In genomic region chr17:35808073-35808472, GRCm38 (mm10) we compare ENCODE assay signal across 11 mouse cellular contexts. TPM values are rescaled to one million over a fixed set of nuclear protein-coding genes. Genes with fewer than 3 reads are reported as not detected.
DNase-seq lines count a peak whose midpoint lies in the region; ATAC-seq lines count a peak whose summit lies in the region.
"Had no signal": no experiment of that assay in that cellular context is flagged by ENCODE, and none has a peak within 500 bp of the region (broad histone marks: within the 10 kb centered on the region; RNA-seq: fewer than 3 reads in every experiment).

No protein-coding gene starts in this region.

- DNase-seq in limb, embryonic 10.5 days (ENCODE audit: low spot score), result no peak
- DNase-seq in gastrocnemius, adult 18-20 months (ENCODE audit: low spot score), result peak; percentile 71
- peak; percentile 50 for DNase-seq in kidney, postnatal 10 days
- peak; percentile 94 for DNase-seq in skeletal muscle tissue, adult 2 months (ENCODE audit: low read depth, low spot score)
- DNase-seq in left cerebral cortex, adult 18-20 months (ENCODE audit: low spot score in 2 of 2), result no peak
- no peak for DNase-seq in left cerebral cortex, postnatal 4 days
- DNase-seq: cerebellum, adult 9-10 months had no signal

- H3K27me3 ChIP-seq in limb, embryonic 13.5 days, result no peaks in the 10 kb centered on the region
- no peaks in the 10 kb centered on the region for H3K27me3 ChIP-seq in limb, embryonic 10.5 days (ENCODE audit: low read depth, poor library complexity, severe bottlenecking)
- H3K27me3 ChIP-seq in neural tube, embryonic 15.5 days (replicated peaks), result no peaks in the 10 kb centered on the region

- H3K4me3 ChIP-seq in limb, embryonic 13.5 days, result no peak overlapping the region
- H3K4me3 ChIP-seq in limb, embryonic 10.5 days, result no peak overlapping the region
- H3K4me3 ChIP-seq in neural tube, embryonic 15.5 days (replicated peaks), result no peak overlapping the region

- 59% methylated on average over 9 of the region's 9 CpGs for WGBS in limb, embryonic 13.5 days
- WGBS in limb, embryonic 10.5 days, result 87% methylated on average over 9 of the region's 9 CpGs
- WGBS in neural tube, embryonic 15.5 days, result 76% methylated on average over 9 of the region's 9 CpGs

- no peaks in the 10 kb centered on the region for H3K9me3 ChIP-seq in limb, embryonic 13.5 days
- H3K9me3 ChIP-seq in limb, embryonic 10.5 days (replicated peaks), result no peaks in the 10 kb centered on the region
- no peaks in the 10 kb centered on the region for H3K9me3 ChIP-seq in neural tube, embryonic 15.5 days (replicated peaks)
- H3K9me3 ChIP-seq: G1E had no signal

- H3K4me2 ChIP-seq in limb, embryonic 13.5 days (replicated peaks), result no peak overlapping the region
- H3K4me2 ChIP-seq in neural tube, embryonic 15.5 days, result no peak overlapping the region

- H3K9ac ChIP-seq in limb, embryonic 13.5 days, result no peak overlapping the region
- H3K9ac ChIP-seq in neural tube, embryonic 15.5 days (replicated peaks), result no peak overlapping the region
- H3K9ac ChIP-seq: liver, embryonic 14.5 days had no signal

- peak overlapping the region; percentile 29; the same call in 1 of the 2 replicates for H3K27ac ChIP-seq in limb, embryonic 13.5 days
- H3K27ac ChIP-seq in limb, embryonic 10.5 days, result no peak overlapping the region
- H3K27ac ChIP-seq in neural tube, embryonic 15.5 days (replicated peaks), result no peak overlapping the region
- H3K27ac ChIP-seq: liver, embryonic 14.5 days had no signal

- no peak; the same call in 1 of the 2 replicates for ATAC-seq in limb, embryonic 13.5 days (ENCODE audit: low FRiP score, low read depth)
- no peak for ATAC-seq in neural tube, embryonic 15.5 days (ENCODE audit: low FRiP score)

- H3K4me1 ChIP-seq in limb, embryonic 13.5 days, result peaks cover 12% of the 10 kb centered on the region
- H3K4me1 ChIP-seq in limb, embryonic 10.5 days, result no peaks in the 10 kb centered on the region
- H3K4me1 ChIP-seq in neural tube, embryonic 15.5 days, result no peaks in the 10 kb centered on the region

- intact Hi-C loops in left cerebral cortex, postnatal 4 days (cut with DNase I), result no loop called here

- H3K36me3 ChIP-seq in limb, embryonic 13.5 days, result no peaks in the 10 kb centered on the region
- H3K36me3 ChIP-seq in limb, embryonic 10.5 days, result no peaks in the 10 kb centered on the region
- H3K36me3 ChIP-seq in neural tube, embryonic 15.5 days, result no peaks in the 10 kb centered on the region
- H3K36me3 ChIP-seq: G1E had no signal

RNA-seq across cellular contexts. Expression of gene Ier3, which starts 13.4 kb away (rescaled TPM):
- polyA plus RNA-seq in limb, embryonic 13.5 days (2015; fragmentation: Nextera tagmentation; extraction: Ambion mirVana), result 13.7 and 14.7 TPM in 2 replicates
- polyA plus RNA-seq in limb, embryonic 10.5 days (2016; fragmentation: Nextera tagmentation; extraction: Ambion mirVana), result 4.5 and 5.5 TPM in 2 replicates
- total RNA-seq in gastrocnemius, adult 18-20 months (2021), result 1 to 10 TPM; 7.1 to 8.0 TPM
- total RNA-seq in left cerebral cortex, adult 18-20 months (2021), result 10 to 100 TPM; 16.0 to 21.3 TPM
- 1 to 10 TPM; 4.8 to 5.1 TPM for total RNA-seq in left cerebral cortex, postnatal 4 days (2021)
- polyA plus RNA-seq in neural tube, embryonic 15.5 days (2015; fragmentation: Nextera tagmentation; extraction: Ambion mirVana), result 14.9 and 15.5 TPM in 2 replicates

RNA-seq across cellular contexts. Expression of gene Flot1, which starts 15.0 kb away (rescaled TPM):
- 50.2 and 57.5 TPM in 2 replicates for polyA plus RNA-seq in limb, embryonic 13.5 days (2015; fragmentation: Nextera tagmentation; extraction: Ambion mirVana)
- polyA plus RNA-seq in limb, embryonic 10.5 days (2016; fragmentation: Nextera tagmentation; extraction: Ambion mirVana), result 43.0 and 49.7 TPM in 2 replicates
- total RNA-seq in gastrocnemius, adult 18-20 months (2021), result 10 to 100 TPM; 58.1 to 61.3 TPM
- 100 to 1,000 TPM; 127 to 158 TPM for total RNA-seq in left cerebral cortex, adult 18-20 months (2021)
- total RNA-seq in left cerebral cortex, postnatal 4 days (2021), result 100 to 1,000 TPM; 113 TPM
- 131 and 141 TPM in 2 replicates for polyA plus RNA-seq in neural tube, embryonic 15.5 days (2015; fragmentation: Nextera tagmentation; extraction: Ambion mirVana)

RNA-seq across cellular contexts. Expression of gene Tubb5, which starts 30.0 kb away (rescaled TPM):
- polyA plus RNA-seq in limb, embryonic 13.5 days (2015; fragmentation: Nextera tagmentation; extraction: Ambion mirVana), result 1,168 and 1,170 TPM in 2 replicates
- 1,509 and 1,575 TPM in 2 replicates for polyA plus RNA-seq in limb, embryonic 10.5 days (2016; fragmentation: Nextera tagmentation; extraction: Ambion mirVana)
- total RNA-seq in gastrocnemius, adult 18-20 months (2021), result 10 to 100 TPM; 25.7 to 34.7 TPM
- total RNA-seq in left cerebral cortex, adult 18-20 months (2021), result 100 to 1,000 TPM; 442 to 465 TPM
- total RNA-seq in left cerebral cortex, postnatal 4 days (2021), result 1,000 to 10,000 TPM; 2,525 to 2,580 TPM
- 1,339 and 1,471 TPM in 2 replicates for polyA plus RNA-seq in neural tube, embryonic 15.5 days (2015; fragmentation: Nextera tagmentation; extraction: Ambion mirVana)

RNA-seq across cellular contexts. Expression of gene Mdc1, which starts 33.2 kb away (rescaled TPM):
- 13.5 and 15.5 TPM in 2 replicates for polyA plus RNA-seq in limb, embryonic 13.5 days (2015; fragmentation: Nextera tagmentation; extraction: Ambion mirVana)
- polyA plus RNA-seq in limb, embryonic 10.5 days (2016; fragmentation: Nextera tagmentation; extraction: Ambion mirVana), result 23.2 and 27.3 TPM in 2 replicates
- 1 to 10 TPM; 4.2 to 6.7 TPM for total RNA-seq in gastrocnemius, adult 18-20 months (2021)
- 10 to 100 TPM; 17.6 to 17.7 TPM for total RNA-seq in left cerebral cortex, adult 18-20 months (2021)
- 10 to 100 TPM; 30.1 to 30.4 TPM for total RNA-seq in left cerebral cortex, postnatal 4 days (2021)
- 7.9 and 9.7 TPM in 2 replicates for polyA plus RNA-seq in neural tube, embryonic 15.5 days (2015; fragmentation: Nextera tagmentation; extraction: Ambion mirVana)

RNA-seq across cellular contexts. Expression of gene Nrm, which starts 53.0 kb away (rescaled TPM):
- polyA plus RNA-seq in limb, embryonic 13.5 days (2015; fragmentation: Nextera tagmentation; extraction: Ambion mirVana), result 54.9 and 55.1 TPM in 2 replicates
- polyA plus RNA-seq in limb, embryonic 10.5 days (2016; fragmentation: Nextera tagmentation; extraction: Ambion mirVana), result 61.7 and 67.1 TPM in 2 replicates
- 1 to 10 TPM in 1 of 2 experiments, under 1 TPM in 1; 0.68 to 1.5 TPM for total RNA-seq in gastrocnemius, adult 18-20 months (2021)
- 1 to 10 TPM; 2.0 to 2.6 TPM for total RNA-seq in left cerebral cortex, adult 18-20 months (2021)
- 1 to 10 TPM; 6.1 to 7.0 TPM for total RNA-seq in left cerebral cortex, postnatal 4 days (2021)
- 17.6 and 26.7 TPM in 2 replicates for polyA plus RNA-seq in neural tube, embryonic 15.5 days (2015; fragmentation: Nextera tagmentation; extraction: Ambion mirVana)

Comparison
In these comparisons a context has a peak if more than half of its experiments do, and no peak if none do; other contexts are left out.
1. DNase-seq: peak in gastrocnemius, adult 18-20 months (single experiment), kidney, postnatal 10 days (single experiment) and skeletal muscle tissue, adult 2 months (single experiment); none in limb, embryonic 10.5 days (single experiment), left cerebral cortex, adult 18-20 months (0 of 2) and left cerebral cortex, postnatal 4 days (single experiment).
2. RNA of gene Tubb5, which starts 30.0 kb away (total RNA-seq): 2,525 to 2,580 TPM in left cerebral cortex, postnatal 4 days and 442 to 465 TPM in left cerebral cortex, adult 18-20 months; 25.7 to 34.7 TPM in gastrocnemius, adult 18-20 months; every median in the first group is over 10 times any median in the second.